Mouse (Mus musculus) cortical plate, adult 2 months (tissue): ENCODE results near the gene Gpr171.

ENCODE experiments used
- CTCF ChIP-seq: fragments of 200-500 bp; IDR thresholded peaks from 2 replicates; pipeline ENCODE4 v1.5.1; 2011; ENCODE audit warnings: mild to moderate bottlenecking, control low read depth, low read length; ENCODE audit not compliant: insufficient read depth; ENCODE audit errors: extremely low read depth
- POLR2A ChIP-seq: fragments of 200-500 bp; IDR thresholded peaks from 2 replicates; pipeline ENCODE4 v1.6.1; 2011; ENCODE audit warnings: mild to moderate bottlenecking, low read length, control low read depth; ENCODE audit not compliant: insufficient read depth; ENCODE audit errors: extremely low read depth

DNA sequence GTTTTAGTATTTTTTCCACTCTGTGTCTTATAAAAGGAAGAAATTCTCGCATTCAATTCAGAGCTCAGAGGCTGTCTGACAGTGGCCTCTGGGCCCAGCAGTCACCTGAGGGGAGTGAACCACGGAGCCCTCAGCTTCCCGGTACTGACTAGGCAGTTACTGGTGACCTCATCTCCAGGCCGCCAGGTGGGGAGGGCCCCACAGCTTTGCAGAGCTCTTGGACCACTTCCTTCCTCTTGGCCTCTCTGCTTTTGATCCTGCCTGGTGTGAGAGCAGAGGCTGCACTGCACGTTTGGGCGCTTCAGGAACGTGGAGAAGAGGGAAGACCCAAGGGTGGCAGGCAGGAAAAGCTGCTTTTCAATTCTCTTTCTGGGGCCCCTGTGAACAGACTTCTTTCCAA is 20.7 kb downstream of the Gpr171 start:
- TF ChIP-seq CTCF = no peak
- no peak for TF ChIP-seq POLR2A
